Mouse (Mus musculus): ENCODE results near the gene Bmp5. TPM values are rescaled to one million over a fixed set of nuclear protein-coding genes. Genes with fewer than 3 reads are reported as not detected.
A peak's percentile ranks its signal among the peaks of the same experiment; 100 is the strongest.

Gene Bmp5
- polyA plus RNA-seq, 1 experiment from 2014 or later = 3.7 TPM

DNA sequence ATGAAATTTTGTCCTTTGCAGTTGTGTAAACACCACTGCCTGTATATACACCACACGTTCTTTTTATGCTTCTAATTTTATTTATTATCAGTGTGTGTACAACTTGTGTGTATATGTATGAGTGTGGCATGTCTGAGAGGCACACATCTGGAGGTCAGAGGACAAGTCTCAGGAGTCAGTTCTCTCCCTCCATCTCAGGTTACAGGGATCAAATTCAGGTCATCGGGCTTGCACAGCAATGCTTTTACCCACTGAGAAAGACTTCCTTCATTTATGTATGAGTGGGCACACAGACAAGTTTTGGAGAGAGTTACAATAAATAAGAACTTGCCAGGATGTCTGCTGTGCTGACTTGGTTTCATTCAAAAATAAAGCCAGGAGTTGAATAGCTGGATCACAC lies 140.9 kb downstream of the Bmp5 start:
- DNase-seq (ENCODE audit: low spot score) = no peak
- Histone ChIP-seq H3K27me3 (ENCODE audit: low read depth, poor library complexity, severe bottlenecking) (no peaks in the 10 kb centered on the region), H3K27ac (0 out of 2 replicates have a peak overlapping the region, but pooled peaks have one; percentile 30), H3K4me1 (peaks cover 21% of the 10 kb centered on the region), H3K4me3 (no peak overlapping the region), H3K9me3 (replicated peaks) (no peaks in the 10 kb centered on the region), H3K36me3 (no peaks in the 10 kb centered on the region)
- WGBS = 15% methylated on average over 2 of the region's 2 CpGs

DNA sequence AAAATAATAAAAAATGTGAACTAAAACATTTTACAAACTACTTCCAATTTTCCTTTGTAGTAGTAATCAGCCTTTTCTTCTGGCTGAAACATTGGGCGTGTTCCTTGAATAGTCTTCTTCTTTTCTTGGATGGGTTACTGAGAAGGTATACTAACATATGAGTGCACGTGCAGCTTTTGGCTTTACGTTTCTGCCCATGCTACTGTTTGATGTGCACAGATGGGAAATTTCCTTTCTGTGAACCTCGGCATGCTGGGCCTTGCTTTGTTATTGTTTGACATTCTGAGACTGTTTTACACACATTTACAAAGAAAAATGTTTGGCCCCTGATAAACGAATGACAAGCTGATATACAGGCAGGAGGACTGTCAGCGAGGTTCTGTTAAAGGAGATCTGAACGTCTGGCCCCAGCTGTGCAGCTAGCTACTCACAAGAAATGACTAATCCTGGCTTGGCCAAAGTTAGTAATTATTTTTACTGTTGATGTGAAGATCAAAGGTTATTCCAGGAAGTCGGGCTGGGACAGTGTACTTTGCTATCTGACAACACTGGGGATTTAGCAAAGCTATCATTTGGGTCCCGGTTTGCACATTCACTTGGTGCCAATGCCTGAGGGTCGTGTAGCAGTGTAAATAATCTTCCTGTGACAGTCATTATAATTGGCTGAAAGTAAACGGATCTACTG lies 152.2 kb downstream of the Bmp5 start:
- Histone ChIP-seq H3K36me3 (no peaks in the 10 kb centered on the region), H3K27ac (no peak overlapping the region), H3K4me3 (no peak overlapping the region), H3K27me3 (ENCODE audit: low read depth, poor library complexity, severe bottlenecking) (no peaks in the 10 kb centered on the region), H3K4me1 (peaks cover 6% of the 10 kb centered on the region; the same call in 1 of the 2 replicates), H3K9me3 (replicated peaks) (no peaks in the 10 kb centered on the region)
- no peak for DNase-seq (ENCODE audit: low spot score)
- WGBS = 38% methylated on average over 11 of the region's 11 CpGs

DNA sequence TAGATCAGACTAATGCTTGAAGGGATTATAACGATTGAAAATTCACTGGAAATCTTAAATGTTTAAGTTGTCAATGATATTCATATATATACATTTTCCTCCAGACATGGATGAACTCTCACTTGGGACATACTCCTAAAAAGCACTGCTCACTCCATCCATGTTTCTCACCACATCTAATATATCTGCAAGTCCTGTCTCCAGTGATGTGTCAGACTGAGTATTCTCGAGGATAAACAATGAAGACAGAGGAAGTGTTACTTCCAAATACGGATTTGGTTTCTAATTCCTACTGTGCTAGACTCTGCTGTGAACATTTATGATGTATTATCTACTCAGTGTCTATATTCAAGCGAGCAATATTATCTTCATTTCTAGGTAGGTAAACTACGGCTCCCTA lies 152.9 kb downstream of the Bmp5 start:
- Histone ChIP-seq H3K4me1 (peaks cover 6% of the 10 kb centered on the region; the same call in 1 of the 2 replicates), H3K4me3 (no peak overlapping the region), H3K36me3 (no peaks in the 10 kb centered on the region), H3K27me3 (ENCODE audit: low read depth, poor library complexity, severe bottlenecking) (no peaks in the 10 kb centered on the region), H3K27ac (no peak overlapping the region), H3K9me3 (replicated peaks) (no peaks in the 10 kb centered on the region)
- WGBS = 87% methylated on average over 5 of the region's 5 CpGs
- DNase-seq (ENCODE audit: low spot score) = no peak

DNA sequence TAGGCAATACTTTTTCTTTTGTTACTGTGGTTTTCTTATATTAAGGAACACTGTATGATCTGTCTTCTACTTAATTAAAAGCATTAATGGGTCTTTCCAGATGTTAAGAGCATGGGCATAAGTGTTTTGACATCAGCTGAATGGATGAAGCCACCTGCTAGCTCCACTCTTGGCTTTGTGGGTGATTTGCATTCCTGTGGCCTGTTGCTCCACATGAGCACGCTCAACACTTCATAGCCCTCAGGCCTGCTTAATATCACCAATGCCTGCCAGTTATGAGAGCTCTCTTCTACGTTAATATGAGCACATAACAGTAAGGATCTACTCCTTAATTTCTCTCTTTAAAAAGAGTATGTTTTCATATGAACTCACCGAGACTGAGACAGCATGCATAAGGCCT lies 169.5 kb downstream of the Bmp5 start:
- Histone ChIP-seq H3K27me3 (ENCODE audit: low read depth, poor library complexity, severe bottlenecking) (no peaks in the 10 kb centered on the region), H3K27ac (no peak overlapping the region), H3K4me1 (no peaks in the 10 kb centered on the region), H3K36me3 (no peaks in the 10 kb centered on the region), H3K9me3 (replicated peaks) (no peaks in the 10 kb centered on the region), H3K4me3 (no peak overlapping the region)
- WGBS = 86% methylated on average over 3 of the region's 3 CpGs
- DNase-seq (ENCODE audit: low spot score) = no peak

Small RNAs within 50 kb of the gene (microRNA-seq; reads per million reads assigned to microRNA genes)
- gene Gm44355 = not detected

Other genes with a start within 250 kb of the Bmp5 start
- gene Tmod3, start 215.7 kb upstream of the Bmp5 start, polyA plus RNA-seq (2016; fragmentation: Nextera tagmentation; extraction: Ambion mirVana) = 102 and 106 TPM in 2 replicates
- 21.1 and 21.6 TPM in 2 replicates for gene Tmod2, start 164.0 kb upstream of the Bmp5 start, polyA plus RNA-seq (2016; fragmentation: Nextera tagmentation; extraction: Ambion mirVana)
- 13.6 and 14.9 TPM in 2 replicates for gene Lysmd2, start 149.6 kb upstream of the Bmp5 start, polyA plus RNA-seq (2016; fragmentation: Nextera tagmentation; extraction: Ambion mirVana)
- gene Scg3, start 91.3 kb upstream of the Bmp5 start, polyA plus RNA-seq (2016; fragmentation: Nextera tagmentation; extraction: Ambion mirVana) = 0.06 TPM in 1 of 2 replicates, not detected in the other
- gene Hmgcll1, start 239.5 kb downstream of the Bmp5 start, polyA plus RNA-seq (2016; fragmentation: Nextera tagmentation; extraction: Ambion mirVana) = 2.9 and 5.7 TPM in 2 replicates

Measured in limb, embryonic 10.5 days (tissue).